Mouse (Mus musculus) adipocyte (in vitro differentiated cells): ENCODE data around the gene Gpn3.

Experiments used
- DNase-seq: peaks from one replicate; pipeline ENCODE4 v3.0.0-alpha.2; 2016; ENCODE audit warnings: low spot score

Gene Gpn3

DNA sequence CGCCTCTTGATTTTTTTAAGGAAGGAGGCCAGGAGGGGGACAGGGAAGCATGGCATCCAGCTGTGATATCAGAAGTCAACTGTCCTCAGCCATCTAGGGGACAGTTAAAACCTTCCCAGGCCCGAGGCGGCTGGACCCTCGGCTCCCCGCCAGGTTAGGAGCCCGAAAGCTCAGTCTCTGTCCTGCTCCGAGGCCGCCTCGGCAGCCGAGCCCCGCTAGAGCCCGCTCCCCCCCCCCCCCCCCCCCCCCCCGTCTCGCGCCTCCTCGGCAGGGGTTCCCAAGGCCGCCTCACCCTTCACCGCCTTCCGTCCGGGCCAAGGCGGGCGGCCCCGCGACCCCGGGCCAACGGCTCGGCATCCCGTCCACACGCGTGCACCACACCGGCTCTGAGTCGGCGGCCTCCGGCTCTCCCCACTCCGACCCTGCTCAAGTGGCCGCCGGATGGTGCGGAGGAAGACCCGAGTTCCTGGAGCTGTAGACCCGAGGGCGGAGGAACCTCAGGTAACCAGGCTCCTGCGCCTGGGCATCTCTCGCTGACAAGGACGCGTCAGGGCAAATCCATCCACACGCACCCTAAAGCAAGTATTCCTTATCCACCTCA is at the start of gene Gpn3:
Gpn3 (plus strand) TSS at position 286 of the 601 bp plus-strand sequence.
- peak; percentile 69 for DNase-seq

DNA sequence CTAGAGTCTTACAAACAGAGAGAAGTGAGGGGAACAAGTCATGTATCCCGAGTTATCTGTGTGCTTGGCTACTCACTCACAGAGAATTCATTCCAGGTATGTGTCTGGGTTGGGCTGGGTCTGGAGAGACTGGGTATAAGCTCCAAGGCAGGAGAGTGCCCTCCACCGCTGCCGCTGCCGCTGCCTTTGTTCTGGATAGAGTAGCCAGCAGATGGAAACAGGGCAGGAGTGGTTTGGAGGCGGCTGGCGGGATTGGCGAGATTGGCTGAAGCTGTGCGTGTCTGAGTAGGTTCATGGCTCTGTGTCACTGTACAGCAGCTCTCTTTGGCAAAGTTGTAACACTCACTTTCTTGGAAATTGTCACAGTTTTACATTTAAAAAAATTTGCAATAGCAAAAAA is 48.2 kb upstream of the Gpn3 start:
- no peak for DNase-seq

GRCm38 (mm10) chr5:122324608-122325431 is 46.9 kb upstream of the Gpn3 start:
- DNase-seq, result no peak

GRCm38 (mm10) chr5:122325477-122325876 is 46.2 kb upstream of the Gpn3 start:
- no peak for DNase-seq

GRCm38 (mm10) chr5:122327283-122327682 is 44.4 kb upstream of the Gpn3 start:
- DNase-seq, result no peak

GRCm38 (mm10) chr5:122330269-122330668 is 41.4 kb upstream of the Gpn3 start:
- DNase-seq, result no peak

DNA sequence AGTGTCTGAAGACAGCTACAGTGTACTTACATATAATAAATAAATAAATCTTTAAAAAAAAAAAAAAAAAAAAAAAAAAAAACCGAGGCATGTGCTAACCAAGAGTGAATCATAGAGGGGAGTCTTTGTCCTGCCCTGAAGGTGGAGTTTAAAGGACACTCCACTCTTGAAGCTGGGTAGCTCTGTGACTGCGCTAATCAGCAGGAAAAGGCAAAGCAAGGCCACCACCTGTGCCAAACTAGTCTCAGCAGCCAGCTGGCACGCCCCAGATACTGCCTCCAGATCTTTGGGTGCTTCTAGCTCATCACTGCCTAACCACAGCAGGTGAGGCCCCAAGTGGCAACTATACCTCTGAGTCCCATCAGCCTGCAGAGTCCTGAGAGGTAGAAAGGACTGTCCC is 37.0 kb upstream of the Gpn3 start:
- no peak for DNase-seq

DNA sequence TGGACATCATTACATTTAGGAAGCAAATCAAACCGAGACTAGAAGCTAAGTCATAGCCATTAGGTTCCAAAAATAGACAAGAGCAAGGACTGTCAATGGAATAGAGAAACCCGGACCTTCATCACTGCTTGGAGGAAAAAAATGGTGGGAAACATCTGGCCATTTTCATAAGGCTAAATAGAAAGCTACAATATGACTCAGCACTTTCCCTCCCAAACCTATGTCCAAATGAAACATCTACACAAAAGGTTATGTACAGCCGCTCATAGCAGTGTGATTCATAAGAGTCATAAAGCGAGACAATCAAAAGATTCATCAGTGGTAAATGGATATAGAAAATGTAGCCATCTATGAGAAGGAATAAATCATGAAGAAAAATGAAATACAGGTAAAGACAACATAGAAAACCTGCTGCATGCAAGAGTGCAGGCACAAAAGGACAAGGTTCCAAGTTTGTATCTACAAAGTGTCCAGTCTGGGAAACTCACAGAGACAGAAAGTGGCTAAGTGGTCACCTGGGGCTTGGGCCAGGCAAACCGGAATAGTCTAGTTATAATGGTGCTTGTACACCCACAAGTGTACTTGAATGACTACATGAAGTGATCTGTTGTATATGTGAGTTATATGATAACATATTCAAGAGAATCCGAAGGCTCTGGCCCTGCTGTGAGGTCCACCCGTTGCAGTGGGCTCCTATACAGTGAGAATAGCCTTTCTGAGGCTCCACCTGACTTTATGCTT is 35.0 kb upstream of the Gpn3 start:
- DNase-seq, result no peak

GRCm38 (mm10) chr5:122342874-122343273 is 28.8 kb upstream of the Gpn3 start:
- no peak for DNase-seq

GRCm38 (mm10) chr5:122343768-122344167 is 27.9 kb upstream of the Gpn3 start:
- DNase-seq, result no peak

- peak; percentile 82 for DNase-seq
Observed at GRCm38 (mm10) chr5:122344260-122344659, 27.4 kb upstream of the Gpn3 start.

- DNase-seq, result no peak
Observed at GRCm38 (mm10) chr5:122345777-122346176, 25.9 kb upstream of the Gpn3 start.

- DNase-seq, result peak; percentile 99
Observed at GRCm38 (mm10) chr5:122353807-122354491, 17.7 kb upstream of the Gpn3 start, which contains the start of the genes Rad9b and Vps29. Gene Rad9b (minus strand): TSS chr5:122354233. Gene Vps29 (plus strand): TSS chr5:122354369.

GRCm38 (mm10) chr5:122354492-122355067 is 17.1 kb upstream of the Gpn3 start:
- no peak for DNase-seq

DNA sequence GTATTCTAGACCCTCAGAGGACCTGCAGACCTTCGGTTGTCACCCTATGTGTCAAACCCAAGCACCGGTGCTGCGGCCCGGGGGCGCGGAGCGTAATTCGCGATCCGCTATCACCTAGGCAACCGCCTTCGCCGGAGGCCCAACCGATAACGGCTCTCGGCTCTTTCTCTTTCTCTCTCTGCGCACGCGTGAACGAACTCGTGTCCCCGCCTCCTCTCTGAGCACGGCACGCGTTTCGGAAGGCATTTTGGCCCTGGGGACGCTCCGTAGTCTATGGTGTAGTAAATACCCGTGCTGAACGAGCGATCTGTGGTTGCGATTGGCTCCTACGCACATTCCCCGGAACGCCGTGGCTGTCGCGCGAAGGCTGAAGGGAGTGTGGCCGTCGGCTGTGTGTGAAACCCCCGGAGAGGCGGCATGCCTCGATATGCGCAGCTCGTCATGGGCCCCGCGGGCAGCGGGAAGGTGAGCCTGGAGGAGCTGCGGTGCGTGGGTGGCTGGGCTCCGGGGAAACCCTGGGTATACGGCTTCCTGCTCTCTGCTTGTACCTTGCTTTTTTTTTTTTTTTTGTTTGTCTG is 605 bp downstream of the Gpn3 start, which contains the start of gene Fam216a:
Fam216a (minus strand) TSS at position 173 of the 578 bp plus-strand sequence.
- DNase-seq, result peak; percentile 100

GRCm38 (mm10) chr5:122372878-122373277 is 1.2 kb downstream of the Gpn3 start:
- DNase-seq, result no peak

GRCm38 (mm10) chr5:122377101-122377833 is 5.6 kb downstream of the Gpn3 start:
- no peak for DNase-seq

DNA sequence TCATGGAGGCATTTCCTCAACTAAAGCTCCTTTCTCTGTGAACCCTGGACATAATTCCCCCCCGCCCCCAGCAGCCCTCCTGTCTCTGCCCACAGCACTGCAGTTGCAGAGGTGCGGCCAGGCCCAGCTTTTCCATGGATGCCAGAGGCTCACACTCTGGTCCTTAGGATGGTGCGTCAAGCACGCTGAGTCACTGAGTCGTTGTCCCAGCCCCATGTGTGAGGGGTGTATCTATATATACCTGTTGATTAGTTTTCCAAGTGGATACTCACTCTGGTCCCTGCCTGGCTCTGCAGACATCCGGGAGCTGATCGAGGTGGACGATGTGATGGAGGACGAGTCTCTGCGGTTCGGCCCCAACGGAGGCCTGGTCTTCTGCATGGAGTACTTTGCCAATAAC is 6.5 kb downstream of the Gpn3 start:
- DNase-seq, result no peak

DNA sequence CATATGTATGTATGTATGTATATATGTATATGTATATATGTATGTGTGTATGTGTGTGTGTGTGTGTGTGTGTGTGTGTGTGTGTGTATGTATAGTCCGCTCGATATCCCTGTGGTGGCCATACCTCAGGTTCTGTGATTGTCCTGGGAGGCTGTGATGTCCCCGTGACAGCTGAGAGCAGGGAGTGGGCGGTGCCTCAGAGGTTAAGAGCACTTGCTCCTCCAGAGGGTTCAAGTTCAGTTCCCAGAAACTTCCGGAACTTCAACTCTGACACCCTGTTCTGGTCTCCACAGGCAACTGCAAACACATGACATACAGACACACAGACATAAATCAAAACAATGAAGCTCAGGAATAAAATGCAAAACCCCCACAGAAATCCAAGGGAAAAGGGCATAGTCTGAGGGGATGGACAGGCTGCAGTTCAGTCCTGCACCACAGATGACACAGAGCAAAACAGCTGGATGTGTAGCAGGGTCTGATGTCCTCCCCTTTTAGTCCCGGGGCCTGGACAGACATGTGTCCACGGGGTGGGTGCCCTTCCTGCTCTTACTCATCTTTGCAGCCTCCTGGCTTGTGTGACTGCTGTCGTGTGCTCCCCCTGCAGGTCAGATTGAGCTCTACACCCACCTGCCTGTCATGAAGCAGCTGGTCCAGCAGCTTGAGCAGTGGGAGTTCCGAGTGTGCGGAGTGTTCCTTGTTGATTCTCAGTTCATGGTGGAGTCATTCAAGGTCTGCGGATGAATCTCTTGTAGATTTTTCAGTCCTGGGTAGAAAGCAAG is 7.9 kb downstream of the Gpn3 start:
- DNase-seq, result peak; percentile 67

DNA sequence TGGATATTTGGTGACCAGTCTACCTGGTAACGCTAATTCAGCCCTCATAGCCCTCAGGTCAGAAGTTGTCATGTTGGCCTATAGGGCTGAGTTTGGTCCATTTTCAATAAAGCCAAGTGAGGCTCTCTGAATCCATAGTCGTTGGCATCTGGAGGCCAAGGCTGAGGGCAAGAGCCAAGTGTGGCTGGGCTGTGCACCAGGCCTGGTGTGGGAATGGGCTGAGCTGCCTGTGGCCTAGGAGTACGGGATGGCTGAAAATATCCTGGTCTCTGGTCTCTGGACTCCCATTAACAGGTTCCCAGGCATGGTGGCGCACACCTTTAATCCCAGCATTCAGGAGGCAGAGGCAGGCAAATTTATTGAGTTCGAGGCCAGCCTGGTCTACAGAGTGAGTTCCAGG is 18.3 kb downstream of the Gpn3 start:
- DNase-seq, result no peak
